Mouse (Mus musculus) embryonic facial prominence, embryonic 10.5 days (tissue): ENCODE data around the gene Bbof1. TPM values are rescaled to one million over a fixed set of nuclear protein-coding genes. Genes with fewer than 3 reads are reported as not detected.

ENCODE experiments used
- DNase-seq: peaks from one replicate; pipeline ENCODE4 v3.0.0-alpha.2; 2017; ENCODE audit warnings: low spot score
- H3K27ac ChIP-seq: fragments of 300-500 bp; sonication (generic); replicated peaks from 2 replicates; pipeline ENCODE4 v1.5.1; 2016; ENCODE audit warnings: mild to moderate bottlenecking
- H3K27me3 ChIP-seq: fragments of 300-500 bp; sonication (generic); replicated peaks from 2 replicates; pipeline ENCODE4 v1.6.1; 2016; ENCODE audit warnings: low read depth, mild to moderate bottlenecking; ENCODE audit not compliant: poor library complexity, severe bottlenecking
- H3K36me3 ChIP-seq: fragments of 300-500 bp; sonication (generic); replicated peaks from 2 replicates; pipeline ENCODE4 v1.6.1; 2016; ENCODE audit warnings: mild to moderate bottlenecking, moderate library complexity
- H3K4me1 ChIP-seq: fragments of 300-500 bp; sonication (generic); 2 replicates; pipeline ENCODE4 v1.6.1; 2016
- H3K4me3 ChIP-seq: fragments of 300-500 bp; sonication (generic); 2 replicates; pipeline ENCODE4 v1.5.1; 2016; ENCODE audit warnings: mild to moderate bottlenecking, moderate library complexity
- H3K9me3 ChIP-seq: fragments of 300-500 bp; sonication (generic); 2 replicates; pipeline ENCODE4 v1.6.1; 2016; ENCODE audit warnings: mild to moderate bottlenecking
- WGBS: fragments of 180-500 bp; shearing (Covaris S2); methylation state at CpG from one replicate; pipeline ENCODE4 v1.1.7; 2016; 5-methylcytosine and 5-hydroxymethylcytosine counted together
- polyA plus RNA-seq: library from polyadenylated mRNA; unstranded; fragments of >200 nt; fragmentation: Nextera tagmentation; extraction: Ambion mirVana; gene quantifications from 2 replicates; pipeline ENCODE4 v1.2.1, GENCODE M21; 2016

Gene Bbof1
- polyA plus RNA-seq = 0.49 and 0.80 TPM in 2 replicates

- H3K4me3 ChIP-seq = peak within 1 kb of the TSS; percentile 85
- peak; percentile 90 for DNase-seq
- H3K9me3 ChIP-seq = no peaks in the 10 kb centered on the region
- no peaks in the 10 kb centered on the region for H3K36me3 ChIP-seq
- WGBS = 1% methylated on average over 63 of the region's 63 CpGs
- H3K4me1 ChIP-seq = peaks cover 19% of the 10 kb centered on the region
- peaks cover 13% of the 10 kb centered on the region for H3K27me3 ChIP-seq
- H3K27ac ChIP-seq = peak within 1 kb of the TSS; percentile 86
Measured at GRCm38 (mm10) chr12:84408819-84409507, at the start of gene Bbof1, which contains the start of gene Entpd5. Bbof1 (plus strand) TSS chr12:84409071. Entpd5 (minus strand) TSS chr12:84409029.

DNA sequence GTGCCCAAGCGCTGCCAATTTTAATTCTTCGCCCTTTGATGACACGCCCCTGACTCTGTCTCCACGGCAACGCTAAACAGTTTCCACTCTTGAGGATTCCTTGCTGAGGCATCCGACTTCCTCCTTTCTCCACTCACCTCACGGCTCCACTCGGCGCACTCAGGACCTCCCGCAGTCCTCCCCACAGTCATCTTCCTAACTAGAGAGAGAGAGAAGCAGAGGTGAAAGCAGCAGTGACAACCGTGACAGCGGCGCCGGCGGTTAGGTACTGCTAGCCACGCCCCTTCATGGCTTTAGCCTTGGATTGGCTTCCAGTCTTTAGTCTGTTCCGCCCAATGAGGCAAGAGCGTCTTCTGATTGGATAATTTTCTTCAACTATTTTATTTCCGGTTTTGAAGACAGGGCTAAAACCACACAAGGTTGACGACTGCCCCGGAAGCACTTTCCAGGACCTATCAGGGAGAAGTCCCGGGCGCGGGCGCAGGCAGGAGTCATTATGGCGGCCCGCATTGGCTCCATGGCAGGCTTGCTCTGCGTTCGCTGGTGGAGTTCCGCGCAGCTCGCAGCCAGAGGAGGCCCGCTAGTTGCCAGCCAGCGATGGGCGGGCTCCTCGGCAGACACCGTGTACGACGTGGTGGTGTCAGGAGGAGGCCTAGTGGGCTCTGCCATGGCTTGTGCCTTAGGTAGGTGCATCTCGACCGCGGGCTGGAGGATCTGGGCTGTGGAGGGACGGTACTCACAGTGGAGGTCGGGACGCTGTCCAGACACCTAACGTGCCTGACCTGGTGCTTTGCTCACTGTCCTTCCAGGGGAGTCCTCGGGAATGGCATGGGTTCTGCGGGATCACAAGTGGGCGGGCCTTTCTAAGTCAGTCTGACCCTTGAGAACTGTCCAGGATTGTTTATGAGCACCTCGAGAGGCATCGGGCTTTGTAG, 47.0 kb upstream of the Bbof1 start, which contains the start of the genes Coq6 and Fam161b:
Gene Coq6 (plus strand): TSS at position 103 of the 935 bp plus-strand sequence.
Gene Fam161b (minus strand): TSS at position 279 of the 935 bp plus-strand sequence.
- no peaks in the 10 kb centered on the region for H3K9me3 ChIP-seq
- peak; percentile 94 for DNase-seq
- WGBS = under 1% methylated on average over 51 of the region's 51 CpGs
- H3K27me3 ChIP-seq = no peaks in the 10 kb centered on the region
- H3K36me3 ChIP-seq = peaks cover 8% of the 10 kb centered on the region
- H3K27ac ChIP-seq = peak within 1 kb of the TSS; percentile 89
- peak within 1 kb of the TSS; percentile 99 for H3K4me3 ChIP-seq
- peaks cover 22% of the 10 kb centered on the region for H3K4me1 ChIP-seq

GRCm38 (mm10) chr12:84362872-84363271, 46.0 kb upstream of the Bbof1 start:
- 65% methylated on average over 2 of the region's 2 CpGs for WGBS
- no peaks in the 10 kb centered on the region for H3K27me3 ChIP-seq
- H3K4me3 ChIP-seq = peak overlapping the region; percentile 99
- H3K27ac ChIP-seq = no peak overlapping the region
- no peak for DNase-seq
- peaks cover 12% of the 10 kb centered on the region for H3K36me3 ChIP-seq
- no peaks in the 10 kb centered on the region for H3K9me3 ChIP-seq
- peaks cover 22% of the 10 kb centered on the region for H3K4me1 ChIP-seq

DNA sequence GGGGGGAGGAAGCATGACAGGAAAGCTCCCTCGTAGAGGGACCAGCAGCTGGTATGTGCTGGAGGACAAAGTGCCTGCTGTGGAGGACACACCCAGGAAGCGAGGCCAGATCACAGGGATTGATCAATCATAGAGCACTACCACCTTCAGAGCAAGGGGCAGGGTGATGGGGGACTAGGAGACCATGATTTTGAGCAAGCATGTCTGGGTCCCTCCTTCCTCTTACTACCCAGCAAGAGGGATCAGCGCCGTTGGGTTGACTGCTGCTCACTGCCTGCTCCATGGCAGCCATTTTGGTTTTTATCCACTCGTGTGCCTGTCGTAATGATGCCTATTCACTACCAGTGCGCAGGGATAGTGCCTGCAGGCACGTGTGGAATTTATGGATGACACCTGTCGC, 44.6 kb upstream of the Bbof1 start:
- no peak overlapping the region for H3K27ac ChIP-seq
- peaks cover 26% of the 10 kb centered on the region for H3K36me3 ChIP-seq
- no peaks in the 10 kb centered on the region for H3K9me3 ChIP-seq
- no peaks in the 10 kb centered on the region for H3K27me3 ChIP-seq
- peaks cover 22% of the 10 kb centered on the region for H3K4me1 ChIP-seq
- 86% methylated on average over 9 of the region's 9 CpGs for WGBS
- no peak overlapping the region for H3K4me3 ChIP-seq
- no peak for DNase-seq

DNA sequence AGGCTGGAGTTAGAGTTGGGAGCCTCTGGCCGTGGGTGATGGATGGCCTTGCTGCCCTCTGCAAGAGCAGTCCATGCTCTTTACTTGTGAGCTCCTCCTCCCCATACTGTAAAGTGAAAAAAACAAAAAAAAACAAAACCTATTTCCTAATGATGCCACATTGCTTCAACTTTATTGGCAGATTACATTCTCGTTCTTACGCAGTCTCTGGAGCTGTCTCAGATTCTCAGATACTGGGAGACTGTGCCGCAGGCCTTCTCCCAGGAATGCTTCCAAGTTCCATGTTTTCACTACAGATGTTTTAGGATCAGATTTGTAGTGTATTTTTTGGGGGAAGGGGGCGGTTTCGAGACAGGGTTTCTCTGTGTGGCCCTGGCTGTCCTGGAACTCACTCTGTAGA, 43.7 kb upstream of the Bbof1 start:
- H3K9me3 ChIP-seq = no peaks in the 10 kb centered on the region
- H3K4me1 ChIP-seq = peaks cover 22% of the 10 kb centered on the region
- H3K4me3 ChIP-seq = no peak overlapping the region
- no peaks in the 10 kb centered on the region for H3K27me3 ChIP-seq
- 95% methylated on average over 6 of the region's 6 CpGs for WGBS
- no peak for DNase-seq
- peaks cover 35% of the 10 kb centered on the region for H3K36me3 ChIP-seq
- H3K27ac ChIP-seq = no peak overlapping the region

- Histone ChIP-seq H3K27ac (no peak overlapping the region), H3K4me1 (peaks cover 15% of the 10 kb centered on the region), H3K36me3 (peaks cover 53% of the 10 kb centered on the region), H3K27me3 (no peaks in the 10 kb centered on the region), H3K9me3 (no peaks in the 10 kb centered on the region), H3K4me3 (no peak overlapping the region)
- WGBS = 64% methylated on average over 9 of the region's 9 CpGs
- no peak for DNase-seq
Measured at GRCm38 (mm10) chr12:84366971-84367370, 41.9 kb upstream of the Bbof1 start.

DNA sequence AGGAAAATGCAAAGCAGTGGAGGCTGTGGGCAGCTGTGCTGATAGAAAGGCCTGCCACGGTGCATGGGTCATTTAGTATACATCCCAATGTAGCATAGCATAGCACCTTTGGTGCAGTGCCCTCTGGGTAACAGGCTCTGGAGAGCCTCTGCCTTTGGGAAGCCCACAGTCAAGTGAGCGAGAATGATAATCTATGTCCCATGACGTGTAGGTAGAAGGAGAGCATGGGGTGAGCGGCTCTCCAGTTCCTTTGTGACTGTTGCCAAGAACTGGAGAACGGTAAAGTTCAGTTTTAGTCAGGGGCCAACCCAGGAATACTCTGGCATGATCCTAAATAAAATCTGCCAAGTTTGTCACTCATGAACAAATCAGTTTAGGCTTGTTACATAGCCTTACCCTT, 37.2 kb upstream of the Bbof1 start:
- no peak overlapping the region for H3K27ac ChIP-seq
- no peak for DNase-seq
- H3K4me1 ChIP-seq = no peaks in the 10 kb centered on the region
- H3K9me3 ChIP-seq = no peaks in the 10 kb centered on the region
- no peaks in the 10 kb centered on the region for H3K27me3 ChIP-seq
- 93% methylated on average over 5 of the region's 5 CpGs for WGBS
- H3K4me3 ChIP-seq = no peak overlapping the region
- H3K36me3 ChIP-seq = peaks cover 86% of the 10 kb centered on the region

DNA sequence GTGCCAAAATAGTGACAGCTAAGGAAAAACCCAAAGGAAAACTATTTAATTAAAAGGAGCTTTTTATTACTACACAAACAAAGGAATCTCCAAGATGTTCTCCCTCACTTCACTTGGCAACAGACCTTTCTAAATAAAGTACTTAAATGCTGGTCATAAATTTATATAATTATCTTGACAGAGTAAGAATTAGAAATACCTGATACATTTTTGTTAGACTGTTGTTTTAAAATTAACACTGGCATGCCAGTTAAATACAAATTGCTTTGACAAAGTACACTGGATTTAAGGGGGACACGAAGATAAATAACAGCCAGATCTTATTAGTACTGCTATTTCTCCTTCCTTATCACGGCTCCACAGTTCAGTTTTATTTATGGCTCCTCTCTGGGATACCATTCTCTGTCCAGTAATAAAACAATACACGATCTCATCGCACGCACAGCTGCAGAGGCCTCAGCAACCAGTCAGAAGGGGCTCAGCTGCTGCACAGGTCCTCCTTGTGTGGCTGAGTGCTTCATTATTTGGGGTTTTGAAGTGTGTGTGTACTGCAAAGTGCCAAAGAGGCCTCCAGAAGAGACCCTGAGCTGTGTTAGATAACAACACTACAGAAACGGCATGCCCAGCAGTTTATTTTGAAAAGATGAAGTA, 34.9 kb upstream of the Bbof1 start:
- H3K4me3 ChIP-seq = no peak overlapping the region
- WGBS = 94% methylated on average over 6 of the region's 6 CpGs
- H3K36me3 ChIP-seq = peaks cover 63% of the 10 kb centered on the region
- no peaks in the 10 kb centered on the region for H3K9me3 ChIP-seq
- DNase-seq = no peak
- H3K4me1 ChIP-seq = no peaks in the 10 kb centered on the region
- no peak overlapping the region for H3K27ac ChIP-seq
- H3K27me3 ChIP-seq = no peaks in the 10 kb centered on the region

GRCm38 (mm10) chr12:84382369-84382768, 26.5 kb upstream of the Bbof1 start:
- no peaks in the 10 kb centered on the region for H3K9me3 ChIP-seq
- 83% methylated on average over 4 of the region's 4 CpGs for WGBS
- H3K27me3 ChIP-seq = no peaks in the 10 kb centered on the region
- no peak overlapping the region for H3K27ac ChIP-seq
- H3K4me1 ChIP-seq = no peaks in the 10 kb centered on the region
- no peak overlapping the region for H3K4me3 ChIP-seq
- no peak for DNase-seq
- no peaks in the 10 kb centered on the region for H3K36me3 ChIP-seq

- no peak overlapping the region for H3K4me3 ChIP-seq
- H3K27ac ChIP-seq = no peak overlapping the region
- DNase-seq = no peak
- no peaks in the 10 kb centered on the region for H3K9me3 ChIP-seq
- no peaks in the 10 kb centered on the region for H3K4me1 ChIP-seq
- no peaks in the 10 kb centered on the region for H3K36me3 ChIP-seq
- 89% methylated on average over 5 of the region's 5 CpGs for WGBS
- no peaks in the 10 kb centered on the region for H3K27me3 ChIP-seq
Measured at GRCm38 (mm10) chr12:84384644-84385081, 24.2 kb upstream of the Bbof1 start.

DNA sequence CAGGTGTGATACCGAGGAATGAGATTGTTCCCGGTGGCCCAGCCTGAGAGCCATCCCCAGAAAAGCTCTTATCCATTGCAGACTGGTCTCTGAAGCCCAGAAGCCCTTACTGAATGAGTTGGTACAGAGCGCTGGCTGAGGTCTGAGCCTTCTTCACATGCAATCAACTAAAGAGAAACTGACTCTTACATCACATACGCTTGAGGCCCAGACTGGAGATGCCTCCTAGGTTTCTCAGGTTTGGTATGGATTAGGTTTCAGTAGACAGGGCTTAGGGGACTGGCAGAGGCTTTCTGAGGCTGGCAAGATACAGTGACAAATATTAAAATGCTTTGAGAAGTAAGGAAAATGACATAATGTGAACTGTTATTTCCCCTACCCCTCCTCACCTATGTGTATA, 23.5 kb upstream of the Bbof1 start:
- no peaks in the 10 kb centered on the region for H3K4me1 ChIP-seq
- no peaks in the 10 kb centered on the region for H3K36me3 ChIP-seq
- H3K27me3 ChIP-seq = no peaks in the 10 kb centered on the region
- WGBS = 90% methylated on average over 4 of the region's 4 CpGs
- H3K9me3 ChIP-seq = no peaks in the 10 kb centered on the region
- no peak for DNase-seq
- H3K4me3 ChIP-seq = no peak overlapping the region
- H3K27ac ChIP-seq = no peak overlapping the region

DNA sequence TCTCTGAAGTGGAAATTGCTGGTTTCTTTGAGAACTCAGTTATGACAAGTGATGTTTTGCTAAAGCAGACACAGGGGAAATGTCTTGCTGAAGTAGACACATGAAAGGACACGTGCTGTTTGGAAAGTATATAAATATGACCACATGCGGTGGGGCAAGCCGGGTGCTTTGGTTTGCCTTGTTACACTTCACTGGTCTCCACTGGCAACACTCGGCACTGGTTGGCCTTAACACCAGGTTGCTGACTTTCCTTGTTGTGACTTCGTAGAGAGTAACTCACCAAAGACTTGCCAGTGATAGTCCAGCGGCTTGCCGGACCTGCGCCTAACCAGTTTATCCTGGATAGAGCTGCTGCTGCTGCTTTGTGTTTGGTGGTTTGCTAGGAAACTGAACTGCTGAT, 20.8 kb upstream of the Bbof1 start:
- Histone ChIP-seq H3K4me1 (no peaks in the 10 kb centered on the region), H3K27ac (no peak overlapping the region), H3K9me3 (no peaks in the 10 kb centered on the region), H3K36me3 (no peaks in the 10 kb centered on the region), H3K27me3 (no peaks in the 10 kb centered on the region), H3K4me3 (no peak overlapping the region)
- DNase-seq = no peak
- 86% methylated on average over 8 of the region's 8 CpGs for WGBS
